Mouse (Mus musculus) liver, embryonic 14.5 days (tissue): ENCODE measurements around the gene Vamp8. TPM values are rescaled to one million over a fixed set of nuclear protein-coding genes. Genes with fewer than 3 reads are reported as not detected.

Experiments used
- ATAC-seq: fragments of 200-750 bp; cut with Nextera tagmentation; 2 replicates; pipeline ENCODE4 v1.8.0; 2017; ENCODE audit warnings: moderate number of reproducible peaks, mild to moderate bottlenecking, moderate library complexity; ENCODE audit not compliant: insufficient read depth
- DNase-seq, 3 experiments: peaks; one replicate each; pipeline ENCODE4 v3.0.0-alpha.2; 2012 to 2013; ENCODE audit warnings: low read depth in 3 of 3, low spot score in 3 of 3
- H3K27ac ChIP-seq: fragments of 300-500 bp; sonication (generic); 2 replicates; pipeline ENCODE4 v1.5.1; 2014; ENCODE audit warnings: moderate library complexity, mild to moderate bottlenecking, control low read depth, inconsistent platforms
- H3K27me3 ChIP-seq: fragments of 300-500 bp; sonication (generic); 2 replicates; pipeline ENCODE4 v1.6.1; 2014; ENCODE audit warnings: mild to moderate bottlenecking, low read length, moderate library complexity; ENCODE audit not compliant: control insufficient read depth, insufficient read depth
- H3K36me3 ChIP-seq: fragments of 300-500 bp; sonication (generic); replicated peaks from 2 replicates; pipeline ENCODE4 v1.6.1; 2014; ENCODE audit warnings: low read depth; ENCODE audit not compliant: control insufficient read depth, insufficient read depth
- H3K4me1 ChIP-seq, 2 experiments: fragments of 200-500 bp in 1 of 2; fragments of 300-500 bp in 1 of 2; sonication (generic) in 1 of 2; replicated peaks; 2 replicates each; pipeline ENCODE4 v1.6.1; 2012 to 2014; ENCODE audit warnings: antibody characterized with exemption in 1 of 2, inconsistent platforms in 1 of 2, low read length in 1 of 2; ENCODE audit not compliant: control insufficient read depth in 2 of 2, insufficient read depth in 2 of 2
- H3K4me2 ChIP-seq: fragments of 300-500 bp; sonication (generic); 2 replicates; pipeline ENCODE4 v1.6.1; 2014; ENCODE audit warnings: low read depth, mild to moderate bottlenecking, control low read depth, moderate library complexity
- H3K4me3 ChIP-seq, 2 experiments: fragments of 200-500 bp in 1 of 2; fragments of 300-500 bp in 1 of 2; sonication (generic) in 1 of 2; 2 replicates each; pipeline ENCODE4 v1.5.1; 2012 to 2014; ENCODE audit warnings: low read depth in 2 of 2, low read length in 2 of 2, mild to moderate bottlenecking in 2 of 2, control low read depth in 1 of 2, inconsistent platforms in 1 of 2, moderate library complexity in 1 of 2; ENCODE audit not compliant: insufficient read depth in 1 of 2
- H3K9ac ChIP-seq: fragments of 300-500 bp; sonication (generic); replicated peaks from 2 replicates; pipeline ENCODE4 v1.6.1; 2014; ENCODE audit warnings: mild to moderate bottlenecking, control low read depth, moderate library complexity
- H3K9me3 ChIP-seq: fragments of 300-500 bp; sonication (generic); 2 replicates; pipeline ENCODE4 v1.6.1; 2016; ENCODE audit warnings: low read length, mixed read lengths; ENCODE audit not compliant: control insufficient read depth
- CTCF ChIP-seq: IDR thresholded peaks from 2 replicates; pipeline ENCODE4 v1.5.1; 2016; ENCODE audit warnings: antibody characterized with exemption, low read depth, control low read depth
- EP300 ChIP-seq: IDR thresholded peaks from 2 replicates; pipeline ENCODE4 v1.6.1; 2016; ENCODE audit warnings: antibody characterized with exemption, low read depth
- WGBS: fragments of 180-500 bp; shearing (Covaris S2); extraction: QIAGEN DNeasy Blood & Tissue Kit; methylation state at CpG from one replicate; pipeline ENCODE4 v1.1.7; 2014; ENCODE audit not compliant: insufficient replicate concordance; 5-methylcytosine and 5-hydroxymethylcytosine counted together
- polyA plus RNA-seq, 2 experiments: library from polyadenylated mRNA; depleted of rRNA in 1 of 2; stranded (reverse) in 1 of 2; unstranded in 1 of 2; fragments of >200 nt; fragmentation: Nextera tagmentation in 1 of 2; extraction: Ambion mirVana in 1 of 2; gene quantifications; 2 replicates each; pipeline versions ENCODE4 v1.2.1 to v1.2.3; 2012 to 2014

Gene Vamp8
- polyA plus RNA-seq, 2 experiments: 188 to 276 TPM

GRCm38 (mm10) chr6:72386561-72386960 is 3.9 kb downstream of the Vamp8 start:
- Histone ChIP-seq H3K9ac (no peak overlapping the region), H3K4me3 (no peak overlapping the region), H3K27me3 (no peaks in the 10 kb centered on the region), H3K4me2 (peak overlapping the region; percentile 16), H3K9me3 (no peaks in the 10 kb centered on the region), H3K36me3 (peaks cover 33% of the 10 kb centered on the region), H3K27ac (peak overlapping the region; percentile 93), H3K4me1 (peaks cover 55 to 70% of the 10 kb centered on the region in 2 experiments)
- TF ChIP-seq EP300 (no peak), CTCF (no peak)
- DNase-seq (no peak), ATAC-seq (no peak)
- 84% methylated on average over 2 of the region's 2 CpGs for WGBS

GRCm38 (mm10) chr6:72385258-72385657 is 5.2 kb downstream of the Vamp8 start:
- no peaks in the 10 kb centered on the region for H3K9me3 ChIP-seq
- no peak overlapping the region for H3K4me3 ChIP-seq
- ATAC-seq: no peak
- no peaks in the 10 kb centered on the region for H3K27me3 ChIP-seq
- no peak overlapping the region for H3K4me2 ChIP-seq
- peak overlapping the region; percentile 93 for H3K27ac ChIP-seq
- DNase-seq: no peak
- H3K4me1 ChIP-seq: peaks cover 62 to 73% of the 10 kb centered on the region in 2 experiments
- TF ChIP-seq EP300: peak; percentile 39; the same call in 1 of the 2 replicates
- no peak for TF ChIP-seq CTCF
- peaks cover 33% of the 10 kb centered on the region for H3K36me3 ChIP-seq
- H3K9ac ChIP-seq: no peak overlapping the region
- 22% methylated on average over 4 of the region's 4 CpGs for WGBS

GRCm38 (mm10) chr6:72383952-72384351 is 6.6 kb downstream of the Vamp8 start:
- Histone ChIP-seq H3K4me3 (peak overlapping the region in 1 of 2 experiments; percentile 25; a peak in 2 of 4 replicates), H3K36me3 (peaks cover 32% of the 10 kb centered on the region), H3K4me2 (peak overlapping the region; percentile 59), H3K9me3 (no peaks in the 10 kb centered on the region), H3K4me1 (peaks cover 64 to 75% of the 10 kb centered on the region in 2 experiments), H3K27ac (peak overlapping the region; percentile 93), H3K27me3 (no peaks in the 10 kb centered on the region), H3K9ac (peak overlapping the region; percentile 55)
- TF ChIP-seq CTCF (no peak), EP300 (peak; percentile 98)
- DNase-seq (peak; percentile 67 to 76 (median 70)), ATAC-seq (peak; percentile 79)
- 8% methylated on average over 7 of the region's 7 CpGs for WGBS

- Histone ChIP-seq H3K9ac (peak overlapping the region; percentile 55), H3K4me1 (peaks cover 65 to 72% of the 10 kb centered on the region in 2 experiments), H3K27ac (peak overlapping the region; percentile 93), H3K36me3 (peaks cover 27% of the 10 kb centered on the region), H3K4me2 (peak overlapping the region; percentile 59), H3K9me3 (no peaks in the 10 kb centered on the region), H3K4me3 (peak overlapping the region in 1 of 2 experiments; percentile 25; a peak in 2 of 4 replicates), H3K27me3 (no peaks in the 10 kb centered on the region)
- DNase-seq (no peak), ATAC-seq (0 out of 2 replicates have a peak, but pooled peaks have one; percentile 12)
- WGBS: 54% methylated on average over 6 of the region's 6 CpGs
- no peak for TF ChIP-seq CTCF
- TF ChIP-seq EP300: no peak
Observed at GRCm38 (mm10) chr6:72383142-72383820, 7.2 kb downstream of the Vamp8 start.

GRCm38 (mm10) chr6:72382494-72382893 is 8.0 kb downstream of the Vamp8 start:
- DNase-seq: no peak
- Histone ChIP-seq H3K27ac (peak overlapping the region; percentile 93), H3K9ac (no peak overlapping the region; the same call in 1 of the 2 replicates), H3K27me3 (no peaks in the 10 kb centered on the region), H3K4me1 (peaks cover 57 to 66% of the 10 kb centered on the region in 2 experiments), H3K9me3 (no peaks in the 10 kb centered on the region), H3K36me3 (peaks cover 27% of the 10 kb centered on the region), H3K4me2 (no peak overlapping the region), H3K4me3 (no peak overlapping the region)
- ATAC-seq: no peak
- TF ChIP-seq CTCF (no peak), EP300 (no peak)
- 64% methylated on average over 6 of the region's 6 CpGs for WGBS
